Mouse (Mus musculus): ENCODE measurements around the gene Pde6h. TPM values are rescaled to one million over a fixed set of nuclear protein-coding genes. Genes with fewer than 3 reads are reported as not detected.
A peak's percentile ranks its signal among the peaks of the same experiment; 100 is the strongest.
"Not testable (repeated sequence)": the region's sequence is repeated elsewhere in the genome, so short reads cannot be mapped to it uniquely, and the experiment has no call there.

The Pde6h gene
- 0.09 and 0.11 TPM in 2 replicates for polyA plus RNA-seq (2014; fragmentation: Nextera tagmentation; extraction: Ambion mirVana)

GRCm38 (mm10) chr6:136923532-136923931 lies at the start of gene Pde6h:
Gene Pde6h (plus strand): TSS chr6:136923832.
- Histone ChIP-seq H3K4me3 (ENCODE audit: low read depth, low read length) (no peak within 1 kb of the TSS), H3K27me3 (ENCODE audit: control insufficient read depth, insufficient read depth, low read length) (no peaks in the 10 kb centered on the region), H3K27ac (ENCODE audit: low read length) (no peak within 1 kb of the TSS), H3K36me3 (ENCODE audit: control insufficient read depth, insufficient read depth, low read length) (no peaks in the 10 kb centered on the region), H3K4me2 (replicated peaks; ENCODE audit: low read depth, low read length) (no peak within 1 kb of the TSS), H3K9me3 (ENCODE audit: control insufficient read depth, low read depth, low read length) (no peaks in the 10 kb centered on the region), H3K9ac (replicated peaks; ENCODE audit: low read depth, low read length) (no peak within 1 kb of the TSS), H3K4me1 (ENCODE audit: control insufficient read depth, insufficient read depth, low read length) (peaks cover 4% of the 10 kb centered on the region; the same call in 1 of the 2 replicates)
- WGBS = 92% methylated on average over 8 of the region's 8 CpGs
- no peak for ATAC-seq (ENCODE audit: insufficient number of reproducible peaks, insufficient read depth, low FRiP score, low read depth)

GRCm38 (mm10) chr6:136874599-136874998 lies 49.0 kb upstream of the Pde6h start:
- no peak overlapping the region for H3K9ac ChIP-seq (replicated peaks; ENCODE audit: low read depth, low read length)
- ATAC-seq (ENCODE audit: insufficient number of reproducible peaks, insufficient read depth, low FRiP score, low read depth) = no peak
- peak overlapping the region; percentile 18; the same call in 1 of the 2 replicates for H3K4me3 ChIP-seq (ENCODE audit: low read depth, low read length)
- H3K27ac ChIP-seq (ENCODE audit: low read length) = peak overlapping the region; percentile 49; the same call in 1 of the 2 replicates
- no peaks in the 10 kb centered on the region for H3K27me3 ChIP-seq (ENCODE audit: control insufficient read depth, insufficient read depth, low read length)
- no peaks in the 10 kb centered on the region for H3K9me3 ChIP-seq (ENCODE audit: control insufficient read depth, low read depth, low read length)
- H3K4me1 ChIP-seq (ENCODE audit: control insufficient read depth, insufficient read depth, low read length) = peaks cover 7% of the 10 kb centered on the region; the same call in 1 of the 2 replicates
- WGBS = 26% methylated on average over 8 of the region's 8 CpGs
- H3K36me3 ChIP-seq (ENCODE audit: control insufficient read depth, insufficient read depth, low read length) = no peaks in the 10 kb centered on the region
- peak overlapping the region; percentile 31 for H3K4me2 ChIP-seq (replicated peaks; ENCODE audit: low read depth, low read length)

- H3K9ac ChIP-seq (replicated peaks; ENCODE audit: low read depth, low read length) = 0 out of 2 replicates have a peak within 1 kb of the TSS, but pooled peaks have one; percentile 10
These were observed 48.0 kb upstream of the Pde6h start, which contains the start of gene Mgp for GRCm38 (mm10) chr6:136875670-136876069. Gene Mgp (minus strand): TSS chr6:136875823.

GRCm38 (mm10) chr6:136881678-136882077 lies 42.0 kb upstream of the Pde6h start:
- Histone ChIP-seq H3K4me1 (ENCODE audit: control insufficient read depth, insufficient read depth, low read length) (no peaks in the 10 kb centered on the region), H3K4me2 (replicated peaks; ENCODE audit: low read depth, low read length) (no peak overlapping the region), H3K27me3 (ENCODE audit: control insufficient read depth, insufficient read depth, low read length) (no peaks in the 10 kb centered on the region), H3K4me3 (ENCODE audit: low read depth, low read length) (no peak overlapping the region), H3K36me3 (ENCODE audit: control insufficient read depth, insufficient read depth, low read length) (no peaks in the 10 kb centered on the region), H3K9me3 (ENCODE audit: control insufficient read depth, low read depth, low read length) (0 out of 2 replicates have a peak, but pooled peaks cover 3% of the 10 kb centered on the region), H3K27ac (ENCODE audit: low read length) (no peak overlapping the region), H3K9ac (replicated peaks; ENCODE audit: low read depth, low read length) (no peak overlapping the region)
- WGBS = 59% methylated on average over 8 of the region's 8 CpGs
- ATAC-seq (ENCODE audit: insufficient number of reproducible peaks, insufficient read depth, low FRiP score, low read depth) = no peak

More at GRCm38 (mm10) chr6:136875670-136876069, 48.0 kb upstream of the Pde6h start, which contains the start of gene Mgp:
- H3K4me2 ChIP-seq (replicated peaks; ENCODE audit: low read depth, low read length) = peak within 1 kb of the TSS; percentile 31
- no peaks in the 10 kb centered on the region for H3K27me3 ChIP-seq (ENCODE audit: control insufficient read depth, insufficient read depth, low read length)
- H3K9me3 ChIP-seq (ENCODE audit: control insufficient read depth, low read depth, low read length) = 0 out of 2 replicates have a peak, but pooled peaks cover under 1% of the 10 kb centered on the region
- peak; percentile 46; the same call in 1 of the 2 replicates for ATAC-seq (ENCODE audit: insufficient number of reproducible peaks, insufficient read depth, low FRiP score, low read depth)
- peak within 1 kb of the TSS; percentile 28 for H3K4me3 ChIP-seq (ENCODE audit: low read depth, low read length)
- peaks cover 7% of the 10 kb centered on the region; the same call in 1 of the 2 replicates for H3K4me1 ChIP-seq (ENCODE audit: control insufficient read depth, insufficient read depth, low read length)
- H3K27ac ChIP-seq (ENCODE audit: low read length) = peak within 1 kb of the TSS; percentile 49; the same call in 1 of the 2 replicates
- WGBS = 34% methylated on average over 9 of the region's 9 CpGs
- H3K36me3 ChIP-seq (ENCODE audit: control insufficient read depth, insufficient read depth, low read length) = no peaks in the 10 kb centered on the region

- H3K27ac ChIP-seq (ENCODE audit: low read length) = no peak overlapping the region
- 74% methylated on average over 3 of the region's 3 CpGs for WGBS
- ATAC-seq (ENCODE audit: insufficient number of reproducible peaks, insufficient read depth, low FRiP score, low read depth) = 0 out of 2 replicates have a peak, but pooled peaks have one; percentile 23
These were observed 40.2 kb upstream of the Pde6h start for GRCm38 (mm10) chr6:136883431-136883915.

GRCm38 (mm10) chr6:136883961-136884360 lies 39.7 kb upstream of the Pde6h start:
- peaks cover 7% of the 10 kb centered on the region for H3K4me1 ChIP-seq (ENCODE audit: control insufficient read depth, insufficient read depth, low read length)
- ATAC-seq (ENCODE audit: insufficient number of reproducible peaks, insufficient read depth, low FRiP score, low read depth) = no peak
- no peak overlapping the region for H3K27ac ChIP-seq (ENCODE audit: low read length)
- WGBS = 96% methylated on average over 6 of the region's 6 CpGs
- no peaks in the 10 kb centered on the region for H3K36me3 ChIP-seq (ENCODE audit: control insufficient read depth, insufficient read depth, low read length)
- H3K9ac ChIP-seq (replicated peaks; ENCODE audit: low read depth, low read length) = no peak overlapping the region
- no peak overlapping the region for H3K4me3 ChIP-seq (ENCODE audit: low read depth, low read length)
- no peak overlapping the region for H3K4me2 ChIP-seq (replicated peaks; ENCODE audit: low read depth, low read length)
- H3K9me3 ChIP-seq (ENCODE audit: control insufficient read depth, low read depth, low read length) = 0 out of 2 replicates have a peak, but pooled peaks cover 3% of the 10 kb centered on the region
- H3K27me3 ChIP-seq (ENCODE audit: control insufficient read depth, insufficient read depth, low read length) = no peaks in the 10 kb centered on the region

More at GRCm38 (mm10) chr6:136883431-136883915, 40.2 kb upstream of the Pde6h start:
- Histone ChIP-seq H3K4me1 (ENCODE audit: control insufficient read depth, insufficient read depth, low read length) (peaks cover 7% of the 10 kb centered on the region), H3K36me3 (ENCODE audit: control insufficient read depth, insufficient read depth, low read length) (no peaks in the 10 kb centered on the region), H3K4me3 (ENCODE audit: low read depth, low read length) (no peak overlapping the region), H3K4me2 (replicated peaks; ENCODE audit: low read depth, low read length) (no peak overlapping the region), H3K27me3 (ENCODE audit: control insufficient read depth, insufficient read depth, low read length) (no peaks in the 10 kb centered on the region), H3K9me3 (ENCODE audit: control insufficient read depth, low read depth, low read length) (0 out of 2 replicates have a peak, but pooled peaks cover 3% of the 10 kb centered on the region), H3K9ac (replicated peaks; ENCODE audit: low read depth, low read length) (no peak overlapping the region)

GRCm38 (mm10) chr6:136884766-136885165 lies 38.9 kb upstream of the Pde6h start:
- H3K27ac ChIP-seq (ENCODE audit: low read length); H3K36me3 ChIP-seq (ENCODE audit: control insufficient read depth, insufficient read depth, low read length); ATAC-seq (ENCODE audit: insufficient number of reproducible peaks, insufficient read depth, low FRiP score, low read depth); H3K9ac ChIP-seq (replicated peaks; ENCODE audit: low read depth, low read length); H3K4me1 ChIP-seq (ENCODE audit: control insufficient read depth, insufficient read depth, low read length); H3K4me3 ChIP-seq (ENCODE audit: low read depth, low read length); H3K9me3 ChIP-seq (ENCODE audit: control insufficient read depth, low read depth, low read length); H3K4me2 ChIP-seq (replicated peaks; ENCODE audit: low read depth, low read length); H3K27me3 ChIP-seq (ENCODE audit: control insufficient read depth, insufficient read depth, low read length): not testable (repeated sequence)
- 39% methylated on average over 1 of the region's 1 CpGs for WGBS

GRCm38 (mm10) chr6:136887854-136888253 lies 35.8 kb upstream of the Pde6h start:
- WGBS = 33% methylated on average over 9 of the region's 9 CpGs
- H3K4me3 ChIP-seq (ENCODE audit: low read depth, low read length) = no peak overlapping the region
- H3K36me3 ChIP-seq (ENCODE audit: control insufficient read depth, insufficient read depth, low read length) = no peaks in the 10 kb centered on the region
- no peak overlapping the region; the same call in 1 of the 2 replicates for H3K27ac ChIP-seq (ENCODE audit: low read length)
- H3K9ac ChIP-seq (replicated peaks; ENCODE audit: low read depth, low read length) = no peak overlapping the region
- H3K9me3 ChIP-seq (ENCODE audit: control insufficient read depth, low read depth, low read length) = no peaks in the 10 kb centered on the region
- peak; percentile 69; the same call in 1 of the 2 replicates for ATAC-seq (ENCODE audit: insufficient number of reproducible peaks, insufficient read depth, low FRiP score, low read depth)
- no peak overlapping the region for H3K4me2 ChIP-seq (replicated peaks; ENCODE audit: low read depth, low read length)
- no peaks in the 10 kb centered on the region for H3K27me3 ChIP-seq (ENCODE audit: control insufficient read depth, insufficient read depth, low read length)
- H3K4me1 ChIP-seq (ENCODE audit: control insufficient read depth, insufficient read depth, low read length) = peaks cover 7% of the 10 kb centered on the region

Data from stomach, embryonic 14.5 days (tissue).